Mouse (Mus musculus) hindbrain, embryonic 12.5 days (tissue): ENCODE data around the gene Gzmm. TPM values are rescaled to one million over a fixed set of nuclear protein-coding genes. Genes with fewer than 3 reads are reported as not detected.

Experiments used
- ATAC-seq: fragments of 200-750 bp; cut with Nextera tagmentation; 2 replicates; pipeline ENCODE4 v1.8.0; 2017; ENCODE audit warnings: moderate TSS enrichment; ENCODE audit not compliant: low FRiP score
- H3K27ac ChIP-seq: fragments of 300-500 bp; sonication (generic); 2 replicates; pipeline ENCODE4 v1.5.1; 2016; ENCODE audit warnings: mild to moderate bottlenecking
- H3K27me3 ChIP-seq: fragments of 300-500 bp; sonication (generic); 2 replicates; pipeline ENCODE4 v1.6.1; 2016; ENCODE audit warnings: mild to moderate bottlenecking
- H3K36me3 ChIP-seq: fragments of 300-500 bp; sonication (generic); 2 replicates; pipeline ENCODE4 v1.6.1; 2016; ENCODE audit warnings: mild to moderate bottlenecking
- H3K4me1 ChIP-seq: fragments of 300-500 bp; sonication (generic); 2 replicates; pipeline ENCODE4 v1.6.1; 2016
- H3K4me2 ChIP-seq: fragments of 300-500 bp; sonication (generic); replicated peaks from 2 replicates; pipeline ENCODE4 v1.6.1; 2016; ENCODE audit warnings: mild to moderate bottlenecking
- H3K4me3 ChIP-seq: fragments of 300-500 bp; sonication (generic); 2 replicates; pipeline ENCODE4 v1.5.1; 2016; ENCODE audit warnings: mild to moderate bottlenecking
- H3K9ac ChIP-seq: fragments of 300-500 bp; sonication (generic); 2 replicates; pipeline ENCODE4 v1.6.1; 2016; ENCODE audit warnings: mild to moderate bottlenecking, moderate library complexity
- H3K9me3 ChIP-seq: fragments of 300-500 bp; sonication (generic); replicated peaks from 2 replicates; pipeline ENCODE4 v1.6.1; 2016; ENCODE audit warnings: mild to moderate bottlenecking
- WGBS: fragments of 180-500 bp; shearing (Covaris S2); methylation state at CpG from one replicate; pipeline ENCODE4 v1.1.7; 2016; 5-methylcytosine and 5-hydroxymethylcytosine counted together
- polyA plus RNA-seq: library from polyadenylated mRNA; unstranded; fragments of >200 nt; fragmentation: Nextera tagmentation; extraction: Ambion mirVana; gene quantifications from 2 replicates; pipeline ENCODE4 v1.2.1, GENCODE M21; 2016

Gene Gzmm
- polyA plus RNA-seq = 1.2 and 1.3 TPM in 2 replicates

DNA sequence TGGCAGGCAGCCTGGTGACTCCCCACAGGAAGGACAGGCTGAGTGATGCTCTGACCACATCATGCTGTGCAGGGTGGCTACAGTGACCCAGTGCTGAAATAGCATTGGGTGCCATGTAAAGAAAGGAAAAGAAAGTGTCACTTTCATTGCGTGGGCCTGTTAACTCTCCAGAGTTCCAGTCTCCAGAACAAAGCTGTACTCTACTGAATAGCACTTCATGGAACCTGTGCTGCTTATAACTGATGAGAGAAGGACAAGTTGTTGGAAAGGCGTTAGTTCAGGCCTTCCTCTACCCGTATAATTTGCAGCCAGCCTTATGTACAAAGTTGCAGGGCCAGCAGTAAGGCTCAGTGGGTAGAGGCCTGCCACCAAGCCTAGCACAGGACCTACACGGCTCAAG lies at the start of gene Gzmm:
TSS of gene Gzmm (plus strand) at position 301 of the 400 bp plus-strand sequence.
- Histone ChIP-seq H3K9me3 (peaks cover 9% of the 10 kb centered on the region; the same call in 1 of the 2 replicates), H3K9ac (no peak within 1 kb of the TSS), H3K27me3 (no peaks in the 10 kb centered on the region), H3K4me2 (no peak within 1 kb of the TSS), H3K4me1 (peaks cover 6% of the 10 kb centered on the region), H3K4me3 (no peak within 1 kb of the TSS), H3K27ac (no peak within 1 kb of the TSS), H3K36me3 (peaks cover 54% of the 10 kb centered on the region)
- WGBS = 88% methylated on average over 4 of the region's 4 CpGs
- ATAC-seq = no peak

DNA sequence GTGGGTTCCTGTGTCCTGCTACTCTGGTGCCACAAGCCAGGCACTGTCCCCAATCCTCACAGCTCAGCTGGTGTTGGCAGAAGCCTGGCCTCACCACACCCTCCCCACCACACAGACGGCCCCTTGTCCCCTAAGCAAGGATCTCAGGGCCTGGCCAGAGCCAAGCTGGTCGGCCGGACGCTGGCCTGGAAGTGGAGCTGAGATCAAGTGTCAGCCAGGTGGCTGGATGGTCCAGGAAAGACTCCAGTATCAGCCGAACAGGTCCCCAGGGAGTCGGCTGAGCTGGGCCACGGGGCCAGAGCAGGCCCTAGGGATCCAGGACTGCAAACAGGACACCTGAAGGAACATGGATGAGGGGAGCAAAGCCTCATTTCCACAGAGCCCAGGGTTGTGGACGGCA lies 43.1 kb upstream of the Gzmm start, which contains the start of gene Odf3l2:
TSS of gene Odf3l2 (minus strand) at position 28 of the 400 bp plus-strand sequence.
- no peak within 1 kb of the TSS for H3K4me2 ChIP-seq
- H3K4me3 ChIP-seq = no peak within 1 kb of the TSS
- H3K27ac ChIP-seq = no peak within 1 kb of the TSS
- H3K9ac ChIP-seq = no peak within 1 kb of the TSS
- no peaks in the 10 kb centered on the region for H3K27me3 ChIP-seq
- 73% methylated on average over 8 of the region's 8 CpGs for WGBS
- H3K36me3 ChIP-seq = no peaks in the 10 kb centered on the region
- no peak for ATAC-seq
- H3K4me1 ChIP-seq = no peaks in the 10 kb centered on the region
- H3K9me3 ChIP-seq = no peaks in the 10 kb centered on the region

DNA sequence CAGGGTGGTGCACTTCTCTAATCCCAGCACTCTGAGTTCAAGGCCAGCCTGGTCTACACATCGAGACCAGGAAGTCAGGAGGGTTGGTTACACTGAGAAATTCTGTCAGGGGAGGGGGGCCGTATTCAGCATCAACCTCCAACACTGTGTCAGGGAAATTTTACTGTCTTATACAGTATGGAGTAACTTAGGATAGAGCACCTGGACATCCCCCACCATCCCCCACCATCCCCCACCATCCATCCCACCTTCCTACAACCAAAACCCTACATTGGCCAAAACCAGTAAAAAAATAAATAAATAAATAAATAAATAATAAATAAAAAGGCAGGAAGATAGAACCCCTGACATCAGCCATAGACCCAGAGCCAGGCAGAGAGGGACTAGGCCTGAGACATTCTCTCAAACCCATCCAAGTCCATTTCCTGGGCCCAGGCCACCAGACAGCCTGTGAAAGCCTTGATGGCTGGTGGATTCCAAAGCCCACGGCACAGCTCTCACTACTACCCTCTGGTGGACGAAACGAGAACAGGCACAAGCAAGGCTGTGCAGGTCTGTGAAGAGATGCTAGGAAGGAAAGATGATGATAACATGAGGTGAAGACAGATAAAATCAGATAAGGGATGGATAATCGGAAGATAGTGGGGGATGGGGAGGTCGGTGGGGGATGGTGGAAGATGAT lies 39.6 kb upstream of the Gzmm start:
- 28% methylated on average over 7 of the region's 7 CpGs for WGBS

DNA sequence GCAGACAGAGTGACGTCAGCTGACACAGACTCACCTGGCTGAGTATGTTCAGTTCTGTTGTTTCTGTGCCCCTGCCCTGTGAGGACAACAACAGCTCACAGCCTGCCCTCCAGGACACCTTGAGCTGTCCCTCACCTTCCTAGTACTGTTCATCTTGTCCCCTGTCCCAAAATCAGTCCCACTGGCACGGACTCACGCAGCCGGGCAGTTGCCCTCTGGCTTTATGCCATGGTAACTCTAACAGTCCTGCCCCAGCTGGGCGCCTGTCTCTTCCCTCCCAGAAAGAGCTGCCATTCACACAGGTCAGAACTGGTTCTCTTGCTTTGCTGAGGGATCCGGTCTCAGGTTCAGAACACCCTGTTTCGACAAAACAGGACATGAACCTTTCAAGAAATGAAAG lies 36.0 kb upstream of the Gzmm start:
- H3K4me2 ChIP-seq = no peak overlapping the region
- 0 out of 2 replicates have a peak, but pooled peaks cover 7% of the 10 kb centered on the region for H3K27me3 ChIP-seq
- H3K36me3 ChIP-seq = no peaks in the 10 kb centered on the region
- no peak for ATAC-seq
- no peak overlapping the region for H3K9ac ChIP-seq
- no peak overlapping the region for H3K27ac ChIP-seq
- H3K4me1 ChIP-seq = peaks cover 6% of the 10 kb centered on the region
- H3K9me3 ChIP-seq = no peaks in the 10 kb centered on the region
- H3K4me3 ChIP-seq = no peak overlapping the region
- WGBS = 85% methylated on average over 7 of the region's 7 CpGs

More for the DNA sequence above, 39.6 kb upstream of the Gzmm start:
- Histone ChIP-seq H3K9ac (no peak overlapping the region), H3K9me3 (no peaks in the 10 kb centered on the region), H3K4me3 (no peak overlapping the region), H3K27ac (no peak overlapping the region), H3K4me1 (no peaks in the 10 kb centered on the region), H3K36me3 (no peaks in the 10 kb centered on the region), H3K27me3 (0 out of 2 replicates have a peak, but pooled peaks cover 2% of the 10 kb centered on the region), H3K4me2 (no peak overlapping the region)
- ATAC-seq = peak; percentile 42; the same call in 1 of the 2 replicates

DNA sequence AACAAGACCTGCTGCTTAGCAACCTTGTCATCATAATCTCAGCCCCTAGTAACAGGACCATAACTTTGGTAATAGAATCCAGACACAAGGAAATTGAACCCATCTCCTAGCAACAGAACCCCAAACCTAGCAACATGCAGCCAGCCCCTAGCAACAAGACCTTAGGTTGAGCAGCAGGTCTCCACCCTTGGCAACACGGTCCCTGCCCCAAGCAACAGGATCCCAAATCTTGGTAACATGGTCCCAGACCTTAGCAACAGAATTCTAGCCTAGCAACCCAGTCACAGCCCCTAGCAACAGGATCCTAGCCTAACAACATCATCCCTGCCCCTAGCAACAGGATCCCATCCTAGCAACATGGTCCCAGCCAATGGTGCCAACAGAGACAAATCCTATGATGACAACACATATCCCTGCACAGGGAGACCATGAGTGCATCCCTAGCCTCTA lies 33.8 kb upstream of the Gzmm start:
- peak; percentile 68 for ATAC-seq
- H3K27ac ChIP-seq = no peak overlapping the region
- no peaks in the 10 kb centered on the region for H3K9me3 ChIP-seq
- no peak overlapping the region for H3K4me3 ChIP-seq
- WGBS = 35% methylated on average over 1 of the region's 1 CpGs
- H3K9ac ChIP-seq = no peak overlapping the region
- H3K36me3 ChIP-seq = no peaks in the 10 kb centered on the region
- peaks cover 6% of the 10 kb centered on the region for H3K4me1 ChIP-seq
- no peak overlapping the region for H3K4me2 ChIP-seq
- 0 out of 2 replicates have a peak, but pooled peaks cover 7% of the 10 kb centered on the region for H3K27me3 ChIP-seq

DNA sequence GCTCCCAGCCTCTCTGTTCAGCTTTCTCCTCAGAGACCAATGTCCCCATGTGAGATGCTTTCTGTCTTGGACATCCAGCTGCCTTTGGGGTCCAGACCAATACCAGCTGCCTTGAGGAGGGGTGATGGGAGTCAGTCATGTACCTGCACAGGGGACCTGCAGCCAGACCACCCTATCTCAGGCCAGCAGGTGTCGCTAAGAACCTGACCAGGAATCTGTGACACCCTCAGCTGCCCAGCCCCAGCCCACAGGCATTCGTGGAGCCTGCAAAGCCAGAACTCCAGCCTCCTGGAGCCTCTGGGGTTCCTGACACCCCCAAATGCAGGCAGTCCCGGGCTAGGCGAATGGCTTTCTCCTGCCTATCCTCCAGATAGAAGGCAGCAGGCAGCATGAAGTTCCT lies 30.0 kb upstream of the Gzmm start:
- Histone ChIP-seq H3K27ac (no peak overlapping the region), H3K9me3 (no peaks in the 10 kb centered on the region), H3K27me3 (0 out of 2 replicates have a peak, but pooled peaks cover 5% of the 10 kb centered on the region), H3K36me3 (no peaks in the 10 kb centered on the region), H3K4me2 (no peak overlapping the region), H3K4me3 (no peak overlapping the region), H3K4me1 (peaks cover 10% of the 10 kb centered on the region), H3K9ac (no peak overlapping the region)
- 16% methylated on average over 4 of the region's 4 CpGs for WGBS
- ATAC-seq = no peak

DNA sequence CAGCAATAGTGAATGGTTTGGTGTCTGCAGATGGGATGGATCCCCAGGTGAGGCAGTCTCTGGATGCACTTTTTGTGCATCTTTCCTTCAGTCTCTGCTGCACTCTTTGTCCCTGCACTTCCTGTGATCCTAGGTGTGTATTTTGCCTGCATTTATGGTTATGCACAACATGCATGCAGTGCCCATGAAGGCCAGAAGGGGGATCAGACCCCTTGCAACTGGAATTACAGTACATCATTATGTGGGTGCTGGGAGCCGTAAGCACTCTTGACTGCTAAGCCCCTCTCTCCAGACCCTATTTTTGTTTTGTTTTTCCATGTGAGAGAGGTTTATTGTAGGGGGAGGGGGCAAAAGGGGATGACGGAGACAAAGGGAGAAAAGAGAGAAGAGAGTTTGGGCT lies 28.5 kb upstream of the Gzmm start:
- Histone ChIP-seq H3K4me3 (no peak overlapping the region), H3K36me3 (no peaks in the 10 kb centered on the region), H3K4me2 (no peak overlapping the region), H3K27ac (no peak overlapping the region), H3K27me3 (peaks cover 5% of the 10 kb centered on the region; the same call in 1 of the 2 replicates), H3K9me3 (no peaks in the 10 kb centered on the region), H3K4me1 (peaks cover 7% of the 10 kb centered on the region), H3K9ac (no peak overlapping the region)
- ATAC-seq = no peak
- 68% methylated on average over 2 of the region's 2 CpGs for WGBS

DNA sequence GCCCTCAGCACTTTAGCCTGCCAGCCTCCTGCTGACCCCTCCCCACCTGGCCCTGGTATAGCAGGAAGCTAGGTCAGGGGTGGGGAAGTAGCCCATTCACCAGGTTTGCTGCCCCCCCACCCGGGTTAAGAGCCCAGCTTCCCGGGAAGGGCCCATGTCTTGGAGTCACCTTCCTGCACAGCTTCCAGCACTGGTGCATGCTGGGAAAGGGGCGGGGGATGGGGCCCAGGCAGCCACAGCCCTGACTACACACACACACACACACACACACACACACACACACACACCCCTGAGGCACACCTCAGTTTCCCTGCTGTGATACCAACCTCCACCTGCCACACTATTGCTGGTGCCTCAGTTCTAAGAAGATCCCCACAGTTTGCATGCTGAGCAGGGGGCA lies 27.0 kb upstream of the Gzmm start:
- Histone ChIP-seq H3K4me2 (no peak overlapping the region), H3K27me3 (no peaks in the 10 kb centered on the region; the same call in 1 of the 2 replicates), H3K27ac (no peak overlapping the region), H3K9me3 (no peaks in the 10 kb centered on the region), H3K4me1 (peaks cover 7% of the 10 kb centered on the region), H3K4me3 (no peak overlapping the region), H3K36me3 (no peaks in the 10 kb centered on the region), H3K9ac (no peak overlapping the region)
- WGBS = 53% methylated on average over 3 of the region's 3 CpGs
- ATAC-seq = no peak

DNA sequence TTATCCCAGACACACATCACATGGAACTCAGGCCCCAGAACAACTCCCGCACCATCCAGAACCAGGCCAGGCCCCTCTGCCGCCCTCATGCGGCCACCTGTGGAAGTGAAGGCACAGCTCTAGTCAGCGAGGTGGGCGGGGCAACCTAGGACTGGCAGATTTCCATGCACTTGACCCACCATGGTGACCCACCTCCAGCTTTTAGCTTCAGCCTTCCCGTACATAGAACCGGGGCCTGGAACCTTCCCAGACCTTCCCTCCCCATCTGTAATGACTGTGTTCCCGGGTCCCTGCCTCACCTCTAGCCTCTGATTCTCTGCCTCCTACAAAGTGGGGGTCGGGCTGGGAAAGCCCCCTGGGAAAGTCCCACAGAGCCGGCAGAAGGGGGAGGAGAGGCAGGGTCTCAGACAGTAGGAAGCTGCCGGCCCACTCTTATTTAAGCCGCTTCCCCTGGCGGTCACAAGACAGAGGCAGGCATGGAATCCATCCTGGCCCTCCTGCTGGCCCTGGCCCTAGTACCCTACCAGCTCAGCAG lies 24.6 kb upstream of the Gzmm start, which contains the start of gene Madcam1:
TSS of gene Madcam1 (plus strand) at position 429 of the 535 bp plus-strand sequence.
- H3K9me3 ChIP-seq = no peaks in the 10 kb centered on the region
- WGBS = 11% methylated on average over 13 of the region's 13 CpGs
- H3K27me3 ChIP-seq = no peaks in the 10 kb centered on the region; the same call in 1 of the 2 replicates
- H3K4me3 ChIP-seq = no peak within 1 kb of the TSS
- H3K36me3 ChIP-seq = no peaks in the 10 kb centered on the region
- H3K4me2 ChIP-seq = no peak within 1 kb of the TSS
- peaks cover 12% of the 10 kb centered on the region for H3K4me1 ChIP-seq
- ATAC-seq = no peak
- no peak within 1 kb of the TSS for H3K27ac ChIP-seq
- 0 out of 2 replicates have a peak within 1 kb of the TSS, but pooled peaks have one; percentile 13 for H3K9ac ChIP-seq

DNA sequence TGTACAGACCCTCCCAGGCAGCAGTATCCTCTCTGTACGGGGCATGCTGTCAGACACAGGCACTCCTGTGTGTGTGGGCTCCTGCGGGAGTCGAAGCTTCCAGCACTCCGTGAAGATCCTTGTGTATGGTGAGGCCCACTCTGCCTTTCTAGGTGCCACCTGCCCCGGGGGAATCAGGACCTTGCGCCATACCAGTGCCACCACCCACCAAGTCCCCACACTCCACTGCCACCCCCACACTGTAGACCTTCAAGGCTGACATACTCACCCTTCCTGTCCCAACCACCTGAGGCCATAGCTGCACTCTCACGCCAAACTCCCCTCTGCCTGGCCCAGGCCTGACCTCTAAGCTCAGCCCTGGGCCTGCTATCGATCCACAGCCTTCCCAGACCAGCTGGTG lies 23.8 kb upstream of the Gzmm start:
- Histone ChIP-seq H3K9me3 (no peaks in the 10 kb centered on the region), H3K4me2 (no peak overlapping the region), H3K27me3 (no peaks in the 10 kb centered on the region; the same call in 1 of the 2 replicates), H3K4me3 (no peak overlapping the region), H3K9ac (no peak overlapping the region), H3K4me1 (peaks cover 13% of the 10 kb centered on the region), H3K27ac (no peak overlapping the region), H3K36me3 (no peaks in the 10 kb centered on the region)
- 84% methylated on average over 8 of the region's 8 CpGs for WGBS
- no peak for ATAC-seq

DNA sequence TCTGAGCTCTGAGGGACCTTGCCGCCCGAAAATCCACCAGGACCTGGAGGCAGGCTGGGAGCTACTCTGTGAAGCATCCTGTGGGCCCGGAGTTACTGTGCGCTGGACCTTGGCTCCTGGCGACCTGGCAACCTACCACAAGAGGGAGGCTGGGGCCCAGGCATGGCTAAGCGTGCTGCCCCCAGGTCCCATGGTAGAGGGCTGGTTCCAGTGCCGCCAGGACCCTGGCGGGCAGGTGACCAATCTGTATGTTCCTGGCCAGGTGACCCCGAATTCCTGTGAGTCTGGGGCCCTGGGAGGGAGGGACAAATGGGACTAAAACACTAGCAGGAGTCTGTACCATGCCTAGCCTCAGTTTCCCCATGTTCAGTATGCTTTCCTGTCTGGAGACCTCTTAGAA lies 22.3 kb upstream of the Gzmm start:
- H3K4me2 ChIP-seq = no peak overlapping the region
- peaks cover 27% of the 10 kb centered on the region for H3K4me1 ChIP-seq
- H3K9me3 ChIP-seq = no peaks in the 10 kb centered on the region
- no peak overlapping the region for H3K27ac ChIP-seq
- 73% methylated on average over 9 of the region's 9 CpGs for WGBS
- no peaks in the 10 kb centered on the region for H3K36me3 ChIP-seq
- no peak overlapping the region for H3K9ac ChIP-seq
- ATAC-seq = no peak
- no peak overlapping the region for H3K4me3 ChIP-seq
- no peaks in the 10 kb centered on the region; the same call in 1 of the 2 replicates for H3K27me3 ChIP-seq

DNA sequence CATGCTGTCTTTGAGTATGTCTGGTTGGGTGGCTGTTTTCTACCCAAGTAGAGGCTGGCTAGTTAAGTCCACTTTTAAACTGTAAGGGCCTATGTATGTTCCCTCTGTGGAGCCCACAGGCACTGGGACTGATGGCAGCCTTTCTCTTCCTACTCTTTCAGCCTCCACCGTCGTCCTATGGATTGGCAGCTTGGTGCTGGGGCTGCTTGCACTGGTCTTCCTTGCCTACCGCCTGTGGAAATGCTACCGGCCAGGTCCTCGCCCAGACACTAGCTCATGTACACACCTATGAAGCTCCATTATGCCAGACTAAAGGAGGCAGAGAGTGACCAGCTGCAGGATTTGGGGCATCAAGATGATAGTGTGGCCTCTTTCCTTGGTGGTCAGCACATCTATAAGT lies 20.7 kb upstream of the Gzmm start:
- Histone ChIP-seq H3K36me3 (peaks cover 1% of the 10 kb centered on the region; the same call in 1 of the 2 replicates), H3K27ac (peak overlapping the region; percentile 98; the same call in 1 of the 2 replicates), H3K27me3 (no peaks in the 10 kb centered on the region; the same call in 1 of the 2 replicates), H3K4me3 (no peak overlapping the region), H3K4me2 (peak overlapping the region; percentile 71; the same call in 1 of the 2 replicates), H3K9ac (no peak overlapping the region), H3K9me3 (no peaks in the 10 kb centered on the region), H3K4me1 (peaks cover 27% of the 10 kb centered on the region)
- no peak for ATAC-seq
- 82% methylated on average over 5 of the region's 5 CpGs for WGBS
